Mouse (Mus musculus) testis, adult 2 months (tissue): ENCODE data around the gene Chtf18.

Source experiments
- CTCF ChIP-seq: fragments of 200-500 bp; IDR thresholded peaks from 2 replicates; pipeline ENCODE4 v1.5.1; 2012; ENCODE audit warnings: low read depth, mild to moderate bottlenecking, inconsistent platforms, low read length, moderate library complexity; ENCODE audit not compliant: control insufficient read depth, insufficient read depth, insufficient replicate concordance
- POLR2A ChIP-seq: fragments of 200-500 bp; IDR thresholded peaks from 2 replicates; pipeline ENCODE4 v1.6.1; 2012; ENCODE audit warnings: low read depth, mild to moderate bottlenecking, inconsistent platforms, low read length, moderate library complexity; ENCODE audit not compliant: control insufficient read depth

- TF ChIP-seq POLR2A = no peak
- TF ChIP-seq CTCF = no peak
These were observed 11.6 kb upstream of the Chtf18 start for GRCm38 (mm10) chr17:25738861-25739260.
